ENCODE assay signal across 12 mouse cellular contexts in the genomic region with DNA sequence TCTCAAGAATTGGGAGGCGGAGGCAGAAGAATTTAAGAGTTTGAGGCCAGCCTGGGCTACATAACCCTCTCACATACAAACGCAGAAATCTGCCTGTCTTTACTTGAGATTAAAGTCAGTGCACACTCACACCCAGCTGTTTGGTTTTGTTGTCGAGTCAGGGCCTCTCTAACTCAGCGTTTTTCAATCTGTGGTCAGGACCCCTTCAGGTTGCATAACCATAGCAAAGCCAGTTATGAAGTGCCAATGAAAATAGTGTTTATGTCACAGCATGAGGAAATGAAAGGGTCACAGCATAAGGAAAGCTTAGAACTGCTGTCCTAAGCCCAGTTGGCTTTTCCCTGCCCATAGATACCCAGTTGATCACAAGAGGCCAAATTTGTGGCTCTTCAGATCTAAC. TPM values are rescaled to one million over a fixed set of nuclear protein-coding genes. Genes with fewer than 3 reads are reported as not detected.
DNase-seq lines count a peak whose midpoint lies in the region; ATAC-seq and TF ChIP-seq lines count a peak whose summit lies in the region.
"Had no signal": no experiment of that assay in that cellular context is flagged by ENCODE, and none has a peak within 500 bp of the region (broad histone marks: within the 10 kb centered on the region; RNA-seq: fewer than 3 reads in every experiment).

No protein-coding gene starts in this region.

- 85% methylated on average over 4 of the region's 4 CpGs for WGBS in limb, embryonic 15.5 days
- WGBS in limb, embryonic 10.5 days = 88% methylated on average over 4 of the region's 4 CpGs
- 43% methylated on average over 4 of the region's 4 CpGs for WGBS in liver, embryonic 16.5 days (ENCODE audit: insufficient replicate concordance)
- 67% methylated on average over 4 of the region's 4 CpGs for WGBS in kidney, adult 2 months

- TF ChIP-seq CTCF in bone marrow macrophage, adult 2 months (IDR thresholded peaks at IDR 0.05; ENCODE audit: low read depth, low read length) = no peak
- TF ChIP-seq CTCF in kidney, adult 2 months (conservative IDR thresholded peaks at IDR 0.05; ENCODE audit: insufficient read depth, insufficient read length, low read depth, low read length) = no peak

- no peak for ATAC-seq in limb, embryonic 15.5 days (ENCODE audit: insufficient number of reproducible peaks, low FRiP score, low TSS enrichment, low read depth)
- ATAC-seq in liver, embryonic 16.5 days (ENCODE audit: low read depth) = no peak
- ATAC-seq in megakaryocyte progenitor cell, adult 5-6 weeks (replicated peaks; ENCODE audit: poor library complexity) = peak; percentile 51
- ATAC-seq: forebrain, postnatal 0 days had no signal

- H3K4me2 ChIP-seq in limb, embryonic 15.5 days = no peak overlapping the region
- H3K4me2 ChIP-seq in liver, embryonic 16.5 days (ENCODE audit: low read depth, low read length) = no peak overlapping the region
- H3K4me2 ChIP-seq: hindbrain, embryonic 13.5 days; midbrain, embryonic 11.5 days had no signal

- peaks cover 33% of the 10 kb centered on the region for H3K4me1 ChIP-seq in limb, embryonic 15.5 days
- peaks cover 6% of the 10 kb centered on the region for H3K4me1 ChIP-seq in limb, embryonic 10.5 days
- H3K4me1 ChIP-seq in bone marrow macrophage, adult 2 months (ENCODE audit: control insufficient read depth, insufficient read depth, low read length) = peaks cover 64% of the 10 kb centered on the region
- H3K4me1 ChIP-seq in liver, embryonic 16.5 days (ENCODE audit: control insufficient read depth, low read depth, low read length) = peaks cover 35% of the 10 kb centered on the region
- no peaks in the 10 kb centered on the region for H3K4me1 ChIP-seq in kidney, adult 2 months (ENCODE audit: control insufficient read depth, insufficient read depth, low read length)

- peaks cover 47% of the 10 kb centered on the region for H3K36me3 ChIP-seq in limb, embryonic 15.5 days
- peaks cover 67% of the 10 kb centered on the region for H3K36me3 ChIP-seq in limb, embryonic 10.5 days
- peaks cover 12% of the 10 kb centered on the region for H3K36me3 ChIP-seq in liver, embryonic 16.5 days (ENCODE audit: control insufficient read depth, insufficient read depth)
- H3K36me3 ChIP-seq in kidney, adult 2 months (ENCODE audit: control insufficient read depth, insufficient read depth, low read length) = peaks cover 5% of the 10 kb centered on the region; the same call in 1 of the 2 replicates

- no peak overlapping the region for H3K4me3 ChIP-seq in limb, embryonic 15.5 days
- no peak overlapping the region for H3K4me3 ChIP-seq in limb, embryonic 10.5 days
- H3K4me3 ChIP-seq in bone marrow macrophage, adult 2 months (ENCODE audit: insufficient read depth, low read length) = no peak overlapping the region
- H3K4me3 ChIP-seq in liver, embryonic 16.5 days (ENCODE audit: low read depth, low read length) = no peak overlapping the region
- no peak overlapping the region for H3K4me3 ChIP-seq in kidney, adult 2 months (ENCODE audit: insufficient read depth, low read depth, low read length)
- H3K4me3 ChIP-seq: hindbrain, embryonic 13.5 days had no signal

- TF ChIP-seq POLR2A in bone marrow macrophage, adult 2 months (IDR thresholded peaks at IDR 0.05; ENCODE audit: borderline replicate concordance, low read depth, low read length) = no peak
- no peak for TF ChIP-seq POLR2A in kidney, adult 2 months (IDR thresholded peaks at IDR 0.05; ENCODE audit: low read depth, low read length)

- H3K9ac ChIP-seq in limb, embryonic 15.5 days = no peak overlapping the region
- no peak overlapping the region for H3K9ac ChIP-seq in liver, embryonic 16.5 days (ENCODE audit: low read depth, low read length)
- H3K9ac ChIP-seq: forebrain, postnatal 0 days; hindbrain, embryonic 13.5 days had no signal

- no peaks in the 10 kb centered on the region for H3K27me3 ChIP-seq in limb, embryonic 15.5 days
- no peaks in the 10 kb centered on the region for H3K27me3 ChIP-seq in limb, embryonic 10.5 days (ENCODE audit: low read depth, poor library complexity, severe bottlenecking)
- no peaks in the 10 kb centered on the region for H3K27me3 ChIP-seq in liver, embryonic 16.5 days (ENCODE audit: control insufficient read depth, insufficient read depth, low read depth, low read length)
- H3K27me3 ChIP-seq in kidney, adult 2 months (replicated peaks; ENCODE audit: control insufficient read depth, insufficient read depth, low read length) = no peaks in the 10 kb centered on the region
- H3K27me3 ChIP-seq: hindbrain, embryonic 13.5 days had no signal

- DNase-seq in limb, embryonic 10.5 days (ENCODE audit: low spot score) = no peak
- no peak for DNase-seq in kidney, adult 2 months
- no peak for DNase-seq in urinary bladder, postnatal 4 days (ENCODE audit: low spot score in 2 of 2)
- DNase-seq: forebrain, postnatal 0 days; kidney, adult 9 months; spleen, adult 18-20 months had no signal

- peak overlapping the region; percentile 47 for H3K27ac ChIP-seq in limb, embryonic 15.5 days
- H3K27ac ChIP-seq in limb, embryonic 10.5 days = no peak overlapping the region
- H3K27ac ChIP-seq in bone marrow macrophage, adult 2 months (ENCODE audit: insufficient read depth, low read depth, low read length) = peak overlapping the region; percentile 55
- H3K27ac ChIP-seq in liver, embryonic 16.5 days (ENCODE audit: low read length) = peak overlapping the region; percentile 68
- H3K27ac ChIP-seq in kidney, adult 2 months (ENCODE audit: insufficient read depth, low read depth, low read length) = no peak overlapping the region
- H3K27ac ChIP-seq: hindbrain, embryonic 13.5 days had no signal

- H3K9me3 ChIP-seq in limb, embryonic 15.5 days = no peaks in the 10 kb centered on the region
- no peaks in the 10 kb centered on the region for H3K9me3 ChIP-seq in limb, embryonic 10.5 days (replicated peaks)
- no peaks in the 10 kb centered on the region for H3K9me3 ChIP-seq in liver, embryonic 16.5 days (replicated peaks; ENCODE audit: control insufficient read depth, low read length)
- H3K9me3 ChIP-seq: hindbrain, embryonic 13.5 days had no signal

RNA-seq across cellular contexts. Expression of gene Hspb1, which starts 19.1 kb away (rescaled TPM):
- polyA plus RNA-seq in limb, embryonic 15.5 days (2015; fragmentation: Nextera tagmentation; extraction: Ambion mirVana) = 1,190 and 1,326 TPM in 2 replicates
- polyA plus RNA-seq in limb, embryonic 10.5 days (2016; fragmentation: Nextera tagmentation; extraction: Ambion mirVana) = 34.0 and 34.8 TPM in 2 replicates
- polyA plus RNA-seq in bone marrow macrophage, adult 2 months (2012; ENCODE audit: insufficient read depth, insufficient read length, missing spikeins) = 0.80 and 1.8 TPM in 2 replicates
- polyA plus RNA-seq in liver, embryonic 16.5 days (2015; fragmentation: Nextera tagmentation; extraction: Ambion mirVana) = 9.8 and 19.9 TPM in 2 replicates
- total RNA-seq in megakaryocyte progenitor cell, adult 5-6 weeks (2015) = not detected in 2 replicates
- not detected in 2 replicates for total RNA-seq in megakaryocyte progenitor cell, adult 5-6 weeks (2017)
- polyA plus RNA-seq in kidney, adult 2 months (2012; rRNA removed) = 77.2 and 77.8 TPM in 2 replicates

RNA-seq across cellular contexts. Expression of gene Ywhag, which starts 27.6 kb away (rescaled TPM):
- 162 and 168 TPM in 2 replicates for polyA plus RNA-seq in limb, embryonic 15.5 days (2015; fragmentation: Nextera tagmentation; extraction: Ambion mirVana)
- 197 and 203 TPM in 2 replicates for polyA plus RNA-seq in limb, embryonic 10.5 days (2016; fragmentation: Nextera tagmentation; extraction: Ambion mirVana)
- polyA plus RNA-seq in bone marrow macrophage, adult 2 months (2012; ENCODE audit: insufficient read depth, insufficient read length, missing spikeins) = 151 and 157 TPM in 2 replicates
- polyA plus RNA-seq in liver, embryonic 16.5 days (2015; fragmentation: Nextera tagmentation; extraction: Ambion mirVana) = 59.2 and 60.1 TPM in 2 replicates
- 124 and 130 TPM in 2 replicates for total RNA-seq in megakaryocyte progenitor cell, adult 5-6 weeks (2015)
- total RNA-seq in megakaryocyte progenitor cell, adult 5-6 weeks (2017) = 87.4 and 88.3 TPM in 2 replicates
- 47.9 and 57.1 TPM in 2 replicates for polyA plus RNA-seq in kidney, adult 2 months (2012; rRNA removed)

Comparison
In these comparisons a context has a peak if more than half of its experiments do, and no peak if none do; other contexts are left out.
1. H3K27ac ChIP-seq: peak in limb, embryonic 15.5 days (single experiment), bone marrow macrophage, adult 2 months (single experiment) and liver, embryonic 16.5 days (single experiment); none in limb, embryonic 10.5 days (single experiment) and kidney, adult 2 months (single experiment).
2. RNA of gene Hspb1, which starts 19.1 kb away (polyA plus RNA-seq): 1,190 to 1,326 TPM in limb, embryonic 15.5 days; 77.2 to 77.8 TPM in kidney, adult 2 months, 34.0 to 34.8 TPM in limb, embryonic 10.5 days, 9.8 to 19.9 TPM in liver, embryonic 16.5 days and 0.80 to 1.8 TPM in bone marrow macrophage, adult 2 months; every median in the first group is over 10 times any median in the second.